Mouse (Mus musculus) naive thymus-derived CD4-positive, alpha-beta T cell, adult 2 months (primary cell): Measurements from ENCODE around the gene Ncoa3.

Experiments
- DNase-seq: peaks from one replicate; pipeline ENCODE4 v3.0.0-alpha.2; 2011; ENCODE audit warnings: low read depth

The Ncoa3 gene

GRCm38 (mm10) chr2:165992270-165993172 lies at the start of gene Ncoa3:
TSS of gene Ncoa3 (plus strand) at chr2:165992636.
- peak; percentile 95 for DNase-seq

GRCm38 (mm10) chr2:165943113-165943512 lies 49.3 kb upstream of the Ncoa3 start:
- DNase-seq = no peak

GRCm38 (mm10) chr2:165944576-165945351 lies 47.7 kb upstream of the Ncoa3 start:
- no peak for DNase-seq

- DNase-seq = no peak
Measured at GRCm38 (mm10) chr2:165946046-165946564, 46.3 kb upstream of the Ncoa3 start.

DNA sequence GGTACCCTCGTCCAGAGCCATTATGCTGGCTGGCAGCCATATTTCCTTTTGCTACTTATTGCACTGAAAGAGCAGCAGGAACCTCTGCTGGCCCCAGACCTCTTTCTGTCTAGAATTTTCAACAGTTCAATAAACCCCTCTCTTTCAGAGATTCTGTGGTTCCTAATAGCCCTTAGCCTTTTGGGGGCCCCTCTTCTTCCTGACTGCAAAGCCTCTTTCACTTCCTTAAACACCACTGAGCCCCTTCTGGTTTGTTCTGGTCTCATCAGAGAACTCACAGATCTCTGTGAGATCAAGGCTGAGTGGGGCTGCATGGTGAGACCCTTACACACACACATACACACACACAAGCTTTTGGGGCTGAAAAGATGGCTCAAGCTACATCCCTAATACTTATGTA lies 44.4 kb upstream of the Ncoa3 start:
- no peak for DNase-seq

DNA sequence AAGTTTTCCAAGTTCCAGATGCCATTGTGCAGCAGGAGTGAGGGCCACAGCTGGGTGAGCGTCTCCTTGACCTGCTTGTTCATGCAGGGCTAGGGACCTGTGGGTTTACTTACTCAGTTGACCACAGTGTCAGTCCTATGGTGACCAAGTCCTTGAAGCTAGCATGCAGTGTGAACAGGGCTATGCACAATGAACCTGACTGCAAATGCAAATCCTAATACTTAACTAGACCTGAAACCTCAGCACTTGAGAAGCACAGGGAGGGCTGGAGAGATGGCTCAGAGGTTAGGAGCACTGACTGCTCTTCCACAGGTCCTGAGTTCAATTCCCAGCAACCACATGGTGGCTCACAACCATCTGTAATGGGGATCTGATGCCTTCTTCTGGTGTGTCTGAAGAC lies 43.7 kb upstream of the Ncoa3 start:
- peak; percentile 27 for DNase-seq

GRCm38 (mm10) chr2:165949719-165950118 lies 42.7 kb upstream of the Ncoa3 start:
- DNase-seq = peak; percentile 54

GRCm38 (mm10) chr2:165951432-165952068 lies 40.9 kb upstream of the Ncoa3 start:
- DNase-seq = peak; percentile 61

- peak; percentile 83 for DNase-seq
Measured at GRCm38 (mm10) chr2:165954872-165955271, 37.6 kb upstream of the Ncoa3 start.

DNA sequence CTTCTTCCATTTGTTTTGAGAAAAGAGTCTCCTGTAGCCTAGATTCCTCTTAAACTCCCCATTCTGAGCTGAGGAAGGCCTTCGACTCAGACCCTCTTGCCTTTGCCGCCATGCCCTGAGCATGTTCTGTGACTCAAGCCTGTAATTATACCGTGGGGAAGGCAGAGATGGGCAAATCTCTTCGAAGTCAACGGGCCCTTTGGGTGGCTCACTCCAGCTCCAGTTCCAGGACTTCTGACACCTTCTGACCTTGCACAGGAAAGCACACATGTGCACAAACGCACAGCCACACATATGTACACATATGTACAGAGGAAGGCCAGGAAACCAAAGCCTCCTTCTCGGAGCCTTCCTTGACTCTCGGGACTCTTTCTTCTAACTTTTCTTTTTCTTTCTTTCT lies 37.0 kb upstream of the Ncoa3 start:
- DNase-seq = peak; percentile 60

DNA sequence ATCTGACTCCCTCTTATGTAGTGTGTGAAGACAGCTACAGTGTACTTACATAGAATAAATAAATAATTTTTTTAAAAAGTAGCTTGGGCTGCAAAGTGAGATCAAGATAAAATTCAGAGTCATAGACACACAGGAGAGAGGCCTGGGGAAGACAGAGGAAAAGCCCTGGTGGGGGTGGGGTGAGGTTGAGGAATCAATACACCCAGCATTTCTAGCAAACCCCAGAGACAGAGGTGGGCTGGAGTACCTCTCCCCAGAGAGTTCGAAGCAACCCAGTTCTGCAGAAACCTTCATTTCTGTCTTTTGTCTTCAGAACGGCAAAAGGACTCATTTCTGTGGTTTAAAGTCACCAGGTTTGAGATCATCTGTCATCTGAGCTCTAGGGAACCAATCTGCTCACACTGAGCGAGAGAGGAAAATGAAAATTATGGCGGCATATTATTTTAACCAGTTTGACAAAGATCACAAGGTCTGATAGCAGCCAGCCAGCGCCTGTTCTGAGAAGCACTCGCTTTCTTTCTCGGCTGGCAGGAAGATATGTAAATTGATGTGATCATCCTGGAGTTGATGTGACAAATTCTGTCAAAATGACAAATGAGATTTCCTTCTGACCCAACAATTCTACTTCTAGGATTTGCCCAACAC lies 36.2 kb upstream of the Ncoa3 start:
- DNase-seq = peak; percentile 77

- peak; percentile 46 for DNase-seq
Measured at GRCm38 (mm10) chr2:165957257-165957828, 35.1 kb upstream of the Ncoa3 start.

DNA sequence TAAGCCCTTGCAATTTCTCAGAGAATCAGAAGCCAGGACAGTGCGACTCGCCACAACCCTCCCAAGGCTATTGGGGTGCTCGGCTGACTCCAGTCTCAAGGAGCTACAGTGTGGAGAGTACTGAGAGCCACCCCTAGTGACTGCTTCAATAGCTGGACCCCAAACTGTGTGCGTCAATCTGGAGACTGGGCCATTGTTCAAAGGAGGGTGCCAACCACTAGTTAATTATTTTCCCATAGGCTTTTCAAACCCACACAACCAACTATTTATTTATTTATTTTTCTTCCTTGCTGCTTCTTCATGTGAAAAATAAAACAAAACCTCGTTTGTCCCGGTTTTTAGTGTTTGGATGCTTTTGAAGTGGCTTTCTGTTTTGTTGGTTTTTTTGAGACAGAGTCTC lies 33.9 kb upstream of the Ncoa3 start:
- DNase-seq = no peak

DNA sequence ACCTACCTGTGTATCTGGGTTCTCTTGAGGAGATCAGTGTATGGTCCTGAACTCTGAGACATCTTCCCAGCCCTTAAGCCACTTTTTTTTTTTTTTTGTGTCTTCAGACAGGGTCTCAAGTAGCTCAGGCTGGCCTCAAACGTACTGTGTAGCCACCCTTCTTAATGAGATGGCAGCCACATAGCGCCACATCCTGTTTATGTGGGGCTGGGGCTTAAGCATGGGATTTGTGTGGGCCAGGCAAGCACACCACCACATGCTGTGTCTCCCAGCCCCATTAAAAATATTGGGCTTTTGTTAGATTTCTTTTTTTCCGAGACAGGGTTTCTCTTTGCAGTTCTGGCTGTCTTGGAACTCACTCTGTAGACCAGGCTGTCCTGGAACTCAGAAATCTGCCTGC lies 31.7 kb upstream of the Ncoa3 start:
- peak; percentile 39 for DNase-seq

GRCm38 (mm10) chr2:165962824-165963223 lies 29.6 kb upstream of the Ncoa3 start:
- no peak for DNase-seq

- no peak for DNase-seq
Measured at GRCm38 (mm10) chr2:165964121-165964520, 28.3 kb upstream of the Ncoa3 start.

- DNase-seq = no peak
Measured at GRCm38 (mm10) chr2:165967076-165967475, 25.4 kb upstream of the Ncoa3 start.

DNA sequence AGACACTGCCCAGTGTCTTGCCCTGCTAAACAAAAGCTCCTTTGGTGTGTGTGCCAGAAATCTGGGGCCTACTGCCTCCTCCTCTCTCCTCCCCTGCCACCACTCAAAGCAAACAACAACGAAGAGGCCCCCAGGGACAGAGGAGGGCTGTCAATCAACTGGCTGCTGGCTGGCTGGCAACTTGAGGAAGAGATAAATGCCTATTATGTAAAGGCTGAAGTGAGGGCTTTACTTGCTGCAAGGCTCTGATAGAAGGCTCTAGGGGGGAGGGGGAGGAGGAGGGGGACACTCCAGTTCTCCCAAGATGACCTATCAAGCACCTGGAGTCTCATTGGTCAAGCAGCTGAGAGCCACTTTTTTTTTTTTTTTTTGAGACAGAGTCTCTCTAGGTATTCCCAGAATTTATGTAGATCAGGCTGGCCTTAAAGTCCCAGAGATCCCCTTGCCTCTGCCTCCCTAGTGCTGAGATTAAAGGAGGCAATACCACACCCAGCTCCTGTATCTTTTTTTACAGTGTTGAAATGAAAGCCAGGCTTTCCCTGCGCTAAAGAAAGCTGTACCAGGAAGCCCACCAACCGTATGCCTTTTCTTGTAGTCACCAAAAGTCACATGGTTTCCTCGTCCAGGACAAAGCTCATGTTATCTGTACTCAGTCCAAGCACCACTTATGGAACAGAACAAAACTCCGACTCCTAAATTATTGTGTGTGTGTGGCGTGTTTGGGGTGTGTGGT lies 24.4 kb upstream of the Ncoa3 start:
- DNase-seq = no peak

DNA sequence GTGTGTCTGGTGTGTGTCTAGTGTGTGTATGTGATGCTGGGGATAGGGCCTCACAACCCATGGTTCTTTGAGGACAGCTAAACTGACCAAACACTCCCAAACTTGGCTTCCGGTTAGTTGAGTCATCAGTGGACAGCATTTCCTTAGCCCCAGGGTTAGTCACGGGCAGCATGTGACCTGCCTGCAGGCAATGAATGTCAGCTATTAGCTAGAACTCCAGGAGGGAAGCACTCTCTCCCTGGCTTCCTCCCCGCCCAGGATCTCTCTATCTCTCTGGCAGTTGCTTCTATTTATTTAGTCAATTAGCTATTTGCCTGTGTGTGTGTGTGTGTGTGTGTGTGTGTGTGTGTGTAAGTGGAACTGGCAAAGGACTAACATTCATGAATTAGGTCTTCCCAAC lies 23.6 kb upstream of the Ncoa3 start:
- DNase-seq = no peak

- no peak for DNase-seq
Measured at GRCm38 (mm10) chr2:165969391-165969790, 23.0 kb upstream of the Ncoa3 start.

DNA sequence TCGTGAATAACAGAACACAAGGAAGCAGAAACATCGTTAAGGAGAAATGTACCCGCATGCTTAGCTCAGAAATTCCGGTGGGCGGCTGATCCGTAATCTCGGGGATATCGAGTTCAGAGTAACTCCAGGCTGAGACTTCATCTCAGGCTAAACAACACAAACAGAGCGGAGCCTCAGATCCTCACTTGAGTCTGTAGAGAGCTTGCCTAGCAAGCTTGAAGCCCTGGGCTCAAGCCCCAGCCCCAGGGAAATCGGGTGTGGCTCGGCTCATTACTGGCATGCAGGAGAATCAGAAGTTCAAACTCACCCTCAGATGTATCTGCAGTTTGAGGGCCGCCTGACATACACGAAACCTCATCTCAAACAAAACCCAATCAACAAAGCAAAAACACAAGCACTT lies 22.5 kb upstream of the Ncoa3 start:
- DNase-seq = no peak
